Mouse (Mus musculus) embryonic facial prominence, embryonic 15.5 days (tissue): ENCODE data around the gene Col16a1. TPM values are rescaled to one million over a fixed set of nuclear protein-coding genes. Genes with fewer than 3 reads are reported as not detected.

Source experiments
- ATAC-seq: fragments of 200-750 bp; cut with Nextera tagmentation; 2 replicates; pipeline ENCODE4 v1.8.0; 2017; ENCODE audit warnings: low read depth, moderate TSS enrichment; ENCODE audit not compliant: insufficient number of reproducible peaks, low FRiP score, low TSS enrichment
- H3K27ac ChIP-seq: fragments of 300-500 bp; sonication (generic); replicated peaks from 2 replicates; pipeline ENCODE4 v1.5.1; 2015; ENCODE audit warnings: mild to moderate bottlenecking, inconsistent platforms
- H3K27me3 ChIP-seq: fragments of 300-500 bp; sonication (generic); 2 replicates; pipeline ENCODE4 v1.6.1; 2015; ENCODE audit warnings: inconsistent platforms
- H3K36me3 ChIP-seq: fragments of 300-500 bp; sonication (generic); 2 replicates; pipeline ENCODE4 v1.6.1; 2015; ENCODE audit warnings: mild to moderate bottlenecking, inconsistent platforms
- H3K4me1 ChIP-seq: fragments of 300-500 bp; sonication (generic); 2 replicates; pipeline ENCODE4 v1.6.1; 2015; ENCODE audit warnings: inconsistent platforms
- H3K4me2 ChIP-seq: fragments of 300-500 bp; sonication (generic); replicated peaks from 2 replicates; pipeline ENCODE4 v1.6.1; 2015; ENCODE audit warnings: mild to moderate bottlenecking, inconsistent platforms
- H3K4me3 ChIP-seq: fragments of 300-500 bp; sonication (generic); replicated peaks from 2 replicates; pipeline ENCODE4 v1.5.1; 2015; ENCODE audit warnings: mild to moderate bottlenecking, inconsistent platforms
- H3K9ac ChIP-seq: fragments of 300-500 bp; sonication (generic); 2 replicates; pipeline ENCODE4 v1.6.1; 2015; ENCODE audit warnings: inconsistent platforms
- H3K9me3 ChIP-seq: fragments of 300-500 bp; sonication (generic); replicated peaks from 2 replicates; pipeline ENCODE4 v1.6.1; 2016; ENCODE audit warnings: inconsistent platforms
- WGBS: fragments of 180-500 bp; shearing (Covaris S2); methylation state at CpG from one replicate; pipeline ENCODE4 v1.1.7; 2015; 5-methylcytosine and 5-hydroxymethylcytosine counted together
- polyA plus RNA-seq: library from polyadenylated mRNA; unstranded; fragments of >200 nt; fragmentation: Nextera tagmentation; extraction: Ambion mirVana; gene quantifications from 2 replicates; pipeline ENCODE4 v1.2.1, GENCODE M21; 2015

Col16a1 gene
- polyA plus RNA-seq, 1 experiment from 2014 or later, result 190 TPM

GRCm38 (mm10) chr4:130045609-130046008, 2.0 kb upstream of the Col16a1 start:
- H3K4me2 ChIP-seq, result peak overlapping the region; percentile 72; the same call in 1 of the 2 replicates
- no peaks in the 10 kb centered on the region for H3K9me3 ChIP-seq
- 19% methylated on average over 14 of the region's 14 CpGs for WGBS
- peak overlapping the region; percentile 98 for H3K27ac ChIP-seq
- H3K9ac ChIP-seq, result no peak overlapping the region
- H3K4me3 ChIP-seq, result no peak overlapping the region
- no peaks in the 10 kb centered on the region for H3K36me3 ChIP-seq
- ATAC-seq, result peak; percentile 22; the same call in 1 of the 2 replicates
- no peaks in the 10 kb centered on the region for H3K27me3 ChIP-seq
- peaks cover 89% of the 10 kb centered on the region for H3K4me1 ChIP-seq

- ATAC-seq, result no peak
- H3K27me3 ChIP-seq, result no peaks in the 10 kb centered on the region
- H3K4me3 ChIP-seq, result peak overlapping the region; percentile 54
- H3K4me2 ChIP-seq, result peak overlapping the region; percentile 72
- H3K9me3 ChIP-seq, result no peaks in the 10 kb centered on the region
- WGBS, result 23% methylated on average over 4 of the region's 4 CpGs
- H3K27ac ChIP-seq, result peak overlapping the region; percentile 98
- H3K36me3 ChIP-seq, result peaks cover 17% of the 10 kb centered on the region
- peaks cover 81% of the 10 kb centered on the region for H3K4me1 ChIP-seq
- H3K9ac ChIP-seq, result peak overlapping the region; percentile 54
Observed at GRCm38 (mm10) chr4:130048203-130048479, 501 bp downstream of the Col16a1 start.

GRCm38 (mm10) chr4:130050056-130050824, 2.6 kb downstream of the Col16a1 start:
- H3K4me2 ChIP-seq, result peak overlapping the region; percentile 72
- H3K27me3 ChIP-seq, result no peaks in the 10 kb centered on the region
- peak overlapping the region; percentile 98 for H3K27ac ChIP-seq
- no peak overlapping the region for H3K9ac ChIP-seq
- no peak for ATAC-seq
- H3K4me1 ChIP-seq, result peaks cover 71% of the 10 kb centered on the region
- H3K9me3 ChIP-seq, result no peaks in the 10 kb centered on the region
- peak overlapping the region; percentile 54 for H3K4me3 ChIP-seq
- peaks cover 35% of the 10 kb centered on the region for H3K36me3 ChIP-seq
- WGBS, result 58% methylated on average over 8 of the region's 8 CpGs

- no peak for ATAC-seq
- H3K9ac ChIP-seq, result no peak overlapping the region
- H3K4me1 ChIP-seq, result peaks cover 52% of the 10 kb centered on the region
- H3K36me3 ChIP-seq, result peaks cover 49% of the 10 kb centered on the region
- H3K9me3 ChIP-seq, result no peaks in the 10 kb centered on the region
- 93% methylated on average over 3 of the region's 3 CpGs for WGBS
- H3K27me3 ChIP-seq, result no peaks in the 10 kb centered on the region
- no peak overlapping the region for H3K4me3 ChIP-seq
- H3K27ac ChIP-seq, result no peak overlapping the region
- no peak overlapping the region for H3K4me2 ChIP-seq
Observed at GRCm38 (mm10) chr4:130052283-130052682, 4.6 kb downstream of the Col16a1 start.

GRCm38 (mm10) chr4:130053111-130053510, 5.5 kb downstream of the Col16a1 start:
- Histone ChIP-seq H3K4me1 (peaks cover 44% of the 10 kb centered on the region), H3K9ac (no peak overlapping the region), H3K4me2 (no peak overlapping the region), H3K27ac (no peak overlapping the region), H3K4me3 (no peak overlapping the region), H3K27me3 (no peaks in the 10 kb centered on the region), H3K36me3 (peaks cover 55% of the 10 kb centered on the region), H3K9me3 (no peaks in the 10 kb centered on the region)
- ATAC-seq, result no peak
- WGBS, result 80% methylated on average over 9 of the region's 9 CpGs

GRCm38 (mm10) chr4:130054727-130055126, 7.1 kb downstream of the Col16a1 start:
- peaks cover 28% of the 10 kb centered on the region for H3K4me1 ChIP-seq
- no peak overlapping the region for H3K4me2 ChIP-seq
- no peak overlapping the region for H3K9ac ChIP-seq
- peak overlapping the region; percentile 51; the same call in 1 of the 2 replicates for H3K27ac ChIP-seq
- H3K9me3 ChIP-seq, result no peaks in the 10 kb centered on the region
- no peaks in the 10 kb centered on the region for H3K27me3 ChIP-seq
- ATAC-seq, result no peak
- WGBS, result 0% methylated on average over 1 of the region's 1 CpGs
- H3K4me3 ChIP-seq, result no peak overlapping the region
- peaks cover 71% of the 10 kb centered on the region for H3K36me3 ChIP-seq

- Histone ChIP-seq H3K9me3 (no peaks in the 10 kb centered on the region), H3K9ac (no peak overlapping the region), H3K36me3 (peaks cover 77% of the 10 kb centered on the region), H3K4me1 (peaks cover 21% of the 10 kb centered on the region), H3K4me2 (no peak overlapping the region), H3K27ac (peak overlapping the region; percentile 51), H3K4me3 (no peak overlapping the region), H3K27me3 (no peaks in the 10 kb centered on the region)
- 80% methylated on average over 14 of the region's 14 CpGs for WGBS
- ATAC-seq, result no peak
Observed at GRCm38 (mm10) chr4:130055160-130056010, 7.7 kb downstream of the Col16a1 start.

GRCm38 (mm10) chr4:130056011-130056322, 8.3 kb downstream of the Col16a1 start:
- peak; percentile 16; the same call in 1 of the 2 replicates for ATAC-seq
- peaks cover 83% of the 10 kb centered on the region for H3K36me3 ChIP-seq

GRCm38 (mm10) chr4:130056471-130056870, 8.8 kb downstream of the Col16a1 start:
- no peak overlapping the region for H3K4me3 ChIP-seq
- no peak overlapping the region for H3K9ac ChIP-seq
- peaks cover 87% of the 10 kb centered on the region for H3K36me3 ChIP-seq
- no peaks in the 10 kb centered on the region for H3K27me3 ChIP-seq
- 73% methylated on average over 3 of the region's 3 CpGs for WGBS
- H3K27ac ChIP-seq, result peak overlapping the region; percentile 48; the same call in 1 of the 2 replicates
- H3K4me2 ChIP-seq, result no peak overlapping the region
- no peak for ATAC-seq
- H3K9me3 ChIP-seq, result no peaks in the 10 kb centered on the region
- peaks cover 11% of the 10 kb centered on the region; the same call in 1 of the 2 replicates for H3K4me1 ChIP-seq

More at GRCm38 (mm10) chr4:130056011-130056322, 8.3 kb downstream of the Col16a1 start:
- WGBS, result 43% methylated on average over 3 of the region's 3 CpGs
- Histone ChIP-seq H3K9ac (no peak overlapping the region), H3K27ac (peak overlapping the region; percentile 48; the same call in 1 of the 2 replicates), H3K9me3 (no peaks in the 10 kb centered on the region), H3K4me2 (no peak overlapping the region), H3K27me3 (no peaks in the 10 kb centered on the region), H3K4me3 (no peak overlapping the region), H3K4me1 (peaks cover 16% of the 10 kb centered on the region)

- H3K9ac ChIP-seq, result no peak overlapping the region
- ATAC-seq, result no peak
- peaks cover 78% of the 10 kb centered on the region for H3K36me3 ChIP-seq
- no peak overlapping the region for H3K4me3 ChIP-seq
- no peaks in the 10 kb centered on the region for H3K4me1 ChIP-seq
- H3K4me2 ChIP-seq, result no peak overlapping the region
- H3K27ac ChIP-seq, result no peak overlapping the region
- H3K9me3 ChIP-seq, result no peaks in the 10 kb centered on the region
- no peaks in the 10 kb centered on the region for H3K27me3 ChIP-seq
Observed at GRCm38 (mm10) chr4:130060937-130061336, 13.3 kb downstream of the Col16a1 start.

GRCm38 (mm10) chr4:130063191-130063590, 15.6 kb downstream of the Col16a1 start:
- WGBS, result 59% methylated on average over 7 of the region's 7 CpGs
- Histone ChIP-seq H3K27ac (no peak overlapping the region), H3K9me3 (no peaks in the 10 kb centered on the region), H3K4me3 (no peak overlapping the region), H3K27me3 (no peaks in the 10 kb centered on the region), H3K4me2 (no peak overlapping the region), H3K4me1 (peaks cover 5% of the 10 kb centered on the region; the same call in 1 of the 2 replicates), H3K9ac (no peak overlapping the region; the same call in 1 of the 2 replicates), H3K36me3 (peaks cover 62% of the 10 kb centered on the region)
- no peak for ATAC-seq
